Mouse (Mus musculus) embryonic facial prominence, embryonic 11.5 days (tissue): ENCODE measurements around the gene Zfp428. TPM values are rescaled to one million over a fixed set of nuclear protein-coding genes. Genes with fewer than 3 reads are reported as not detected.

Experiments used
- polyA plus RNA-seq: library from polyadenylated mRNA; unstranded; fragments of >200 nt; fragmentation: Nextera tagmentation; extraction: Ambion mirVana; gene quantifications from 2 replicates; pipeline ENCODE4 v1.2.1, GENCODE M21; 2014

Zfp428 gene
- polyA plus RNA-seq, 1 experiment from 2014 or later = 52.5 TPM

Other genes starting within 250 kb of the Zfp428 start
- gene Zfp93, start 236.6 kb upstream of the Zfp428 start, polyA plus RNA-seq = 9.8 and 11.7 TPM in 2 replicates
- gene Zfp61, start 205.8 kb upstream of the Zfp428 start, polyA plus RNA-seq = 48.0 and 58.8 TPM in 2 replicates
- 10.7 and 15.2 TPM in 2 replicates for gene Zfp94, start 190.3 kb upstream of the Zfp428 start, polyA plus RNA-seq
- not detected in 2 replicates for gene Tescl, start 173.1 kb upstream of the Zfp428 start, polyA plus RNA-seq
- not detected in 2 replicates for gene Lypd5, start 157.8 kb upstream of the Zfp428 start, polyA plus RNA-seq
- gene Kcnn4, start 136.7 kb upstream of the Zfp428 start, polyA plus RNA-seq = 2.2 and 2.3 TPM in 2 replicates
- 13.8 and 18.6 TPM in 2 replicates for gene Smg9, start 107.4 kb upstream of the Zfp428 start, polyA plus RNA-seq
- not detected in 2 replicates for gene Irgc1, start 54.7 kb upstream of the Zfp428 start, polyA plus RNA-seq
- 1.1 and 2.1 TPM in 2 replicates for gene Plaur, start 44.5 kb upstream of the Zfp428 start, polyA plus RNA-seq
- gene Cadm4, start 25.0 kb upstream of the Zfp428 start, polyA plus RNA-seq = 1.9 and 3.6 TPM in 2 replicates
- 0.25 and 0.32 TPM in 2 replicates for gene AC161166.1, start 5.4 kb downstream of the Zfp428 start, polyA plus RNA-seq
- 8.0 and 8.7 TPM in 2 replicates for gene Irgq, start 23.7 kb downstream of the Zfp428 start, polyA plus RNA-seq
- not detected in 2 replicates for gene Pinlyp, start 39.1 kb downstream of the Zfp428 start, polyA plus RNA-seq
- gene Xrcc1, start 39.3 kb downstream of the Zfp428 start, polyA plus RNA-seq = 99.0 and 111 TPM in 2 replicates
- gene Ethe1, start 80.5 kb downstream of the Zfp428 start, polyA plus RNA-seq = 24.4 and 27.2 TPM in 2 replicates
- gene Zfp575, start 80.6 kb downstream of the Zfp428 start, polyA plus RNA-seq = 0.91 and 1.4 TPM in 2 replicates
- 0.10 and 0.13 TPM in 2 replicates for gene Phldb3, start 103.8 kb downstream of the Zfp428 start, polyA plus RNA-seq
- gene Lypd3, start 129.5 kb downstream of the Zfp428 start, polyA plus RNA-seq = 2.0 and 2.1 TPM in 2 replicates
- not detected in 2 replicates for gene Tex101, start 169.7 kb downstream of the Zfp428 start, polyA plus RNA-seq
- gene BC049730, start 202.2 kb downstream of the Zfp428 start, polyA plus RNA-seq = not detected in 2 replicates
- gene Gm4763, start 219.9 kb downstream of the Zfp428 start, polyA plus RNA-seq = not detected in 2 replicates